Mouse (Mus musculus) retina, postnatal 7 days (tissue): ENCODE measurements around the gene Sesn1.

ENCODE experiments used
- DNase-seq: peaks from one replicate; pipeline ENCODE4 v3.0.0-alpha.2; 2012; ENCODE audit warnings: low read depth, low spot score

Gene Sesn1

DNA sequence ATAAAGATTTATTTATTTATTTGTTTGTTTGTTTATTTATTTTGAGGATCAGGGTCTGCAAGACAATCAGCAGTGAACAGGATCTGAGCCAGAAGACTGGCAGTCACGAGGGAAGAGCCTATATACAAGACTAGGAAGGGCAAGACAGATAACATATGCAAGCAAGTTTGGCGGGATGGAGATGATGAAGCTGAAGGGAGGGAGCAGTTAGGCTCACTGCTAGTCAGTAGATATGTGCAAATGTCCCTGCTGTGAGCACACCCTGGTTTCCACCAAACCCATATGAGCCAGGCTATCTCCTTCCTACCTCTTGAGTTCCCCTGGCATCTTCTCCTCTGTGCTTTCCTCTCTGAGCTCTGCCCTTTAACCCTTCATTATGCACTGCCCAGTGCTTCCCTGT, 61.8 kb downstream of the Sesn1 start:
- DNase-seq = no peak

- no peak for DNase-seq
These were observed 65.9 kb downstream of the Sesn1 start for GRCm38 (mm10) chr10:41875624-41876023.

DNA sequence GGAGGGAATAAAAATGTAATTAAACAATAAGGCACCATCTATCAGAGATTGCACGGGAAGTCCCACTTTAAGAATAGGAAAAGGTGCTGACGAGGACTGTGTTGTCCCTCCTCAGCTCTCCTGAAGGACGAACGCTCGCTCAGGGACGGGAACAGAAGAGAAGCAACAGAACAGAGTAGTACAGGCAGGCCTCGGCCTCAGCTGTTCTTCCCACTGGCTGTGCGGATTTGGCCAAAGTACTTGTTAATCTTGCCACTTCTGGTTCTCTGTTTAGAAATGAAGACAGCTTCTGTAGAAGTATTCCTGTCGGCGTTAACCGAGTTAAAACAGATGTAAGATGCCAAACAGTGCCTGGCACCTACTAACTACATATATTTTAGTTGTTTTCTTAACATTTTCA, 68.6 kb downstream of the Sesn1 start:
- no peak for DNase-seq

- DNase-seq = no peak
These were observed 69.9 kb downstream of the Sesn1 start for GRCm38 (mm10) chr10:41879675-41880074.

GRCm38 (mm10) chr10:41880206-41880605, 70.5 kb downstream of the Sesn1 start:
- no peak for DNase-seq

DNA sequence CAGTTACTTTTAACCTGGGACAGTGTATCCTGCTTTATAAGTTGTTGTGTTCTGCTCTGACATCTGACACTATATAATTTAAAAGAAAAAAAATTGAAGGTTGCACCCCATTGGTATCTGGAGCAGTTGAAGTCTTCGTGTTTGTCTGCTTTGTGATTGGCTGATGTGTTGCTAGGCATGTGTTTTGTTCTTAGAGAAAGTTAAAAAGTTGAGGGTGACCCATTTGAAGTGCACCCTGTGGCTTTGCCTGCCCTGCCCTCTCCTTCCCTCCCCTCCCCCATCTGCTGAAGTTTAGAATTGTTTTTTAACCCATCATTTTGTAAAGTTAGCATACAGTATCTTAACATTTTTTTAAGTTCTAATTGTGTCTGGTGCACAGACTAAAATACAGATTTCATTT, 71.0 kb downstream of the Sesn1 start:
- DNase-seq = no peak

GRCm38 (mm10) chr10:41881438-41881837, 71.7 kb downstream of the Sesn1 start:
- no peak for DNase-seq

DNA sequence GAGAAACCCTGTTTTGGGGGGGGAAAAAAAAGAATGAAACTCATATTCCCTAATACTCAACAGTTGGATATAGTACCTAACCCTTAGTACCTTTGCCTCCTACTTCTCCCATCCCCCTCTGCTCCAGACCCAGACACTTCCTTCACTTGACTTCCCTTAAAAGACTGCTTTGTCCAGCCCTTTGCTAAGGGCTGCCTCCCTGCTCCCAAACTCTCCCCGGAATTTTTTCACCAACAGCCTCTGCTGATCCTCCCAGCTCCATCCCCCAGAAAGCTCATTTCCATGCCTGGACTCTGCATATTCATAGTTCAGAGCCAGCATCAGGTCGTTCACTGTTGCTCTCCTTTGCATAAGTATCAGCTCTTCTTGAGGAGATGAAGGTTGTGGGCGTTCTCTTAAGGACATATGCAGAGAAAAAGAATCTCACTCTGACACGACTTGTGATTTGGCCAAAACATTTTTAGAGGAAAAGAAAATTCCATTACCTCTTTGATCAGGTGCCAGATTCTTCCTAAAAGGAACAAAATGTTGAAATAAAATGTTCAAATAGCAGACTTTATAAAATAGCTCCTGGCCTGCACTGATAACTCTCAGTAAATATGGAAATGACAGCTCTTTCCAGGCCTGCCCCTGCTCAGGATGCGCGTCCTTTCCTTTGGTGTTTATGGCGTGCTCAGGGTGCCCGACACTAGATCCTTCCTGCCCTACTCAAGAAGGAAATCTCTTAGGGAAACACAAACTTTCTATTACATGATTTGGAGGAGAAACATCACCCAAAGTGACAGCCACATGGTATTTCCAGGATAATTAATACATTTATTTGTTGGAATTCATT, 74.2 kb downstream of the Sesn1 start:
- DNase-seq = no peak

GRCm38 (mm10) chr10:41887080-41887821, 77.5 kb downstream of the Sesn1 start:
- DNase-seq = peak; percentile 89

DNA sequence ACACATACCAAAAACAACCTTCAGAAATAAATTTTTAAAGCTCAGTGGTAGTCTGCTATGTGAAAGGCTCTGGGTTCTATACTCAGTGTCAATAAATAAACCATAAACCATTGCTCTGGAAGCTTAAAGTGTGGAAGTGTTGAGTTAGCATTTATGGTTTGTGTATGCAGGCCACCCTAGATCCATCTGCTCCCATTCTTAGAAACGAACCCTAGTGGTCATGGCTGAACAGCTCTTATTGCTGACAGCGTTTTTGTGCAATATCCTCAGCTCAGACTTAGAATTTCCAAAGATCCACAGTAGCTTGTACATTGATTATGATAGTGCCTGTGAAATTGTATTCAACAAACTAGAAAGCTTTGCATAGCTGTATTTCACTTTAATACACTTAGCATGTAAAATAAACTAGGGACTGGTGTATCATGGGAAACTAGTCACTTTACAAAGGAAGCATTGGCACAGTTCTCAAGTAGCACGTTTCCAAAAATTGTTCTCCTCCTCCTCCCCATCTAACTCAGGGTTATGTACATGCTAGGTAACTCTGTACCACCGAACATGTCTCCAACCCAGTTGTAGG, 78.7 kb downstream of the Sesn1 start:
- no peak for DNase-seq

DNA sequence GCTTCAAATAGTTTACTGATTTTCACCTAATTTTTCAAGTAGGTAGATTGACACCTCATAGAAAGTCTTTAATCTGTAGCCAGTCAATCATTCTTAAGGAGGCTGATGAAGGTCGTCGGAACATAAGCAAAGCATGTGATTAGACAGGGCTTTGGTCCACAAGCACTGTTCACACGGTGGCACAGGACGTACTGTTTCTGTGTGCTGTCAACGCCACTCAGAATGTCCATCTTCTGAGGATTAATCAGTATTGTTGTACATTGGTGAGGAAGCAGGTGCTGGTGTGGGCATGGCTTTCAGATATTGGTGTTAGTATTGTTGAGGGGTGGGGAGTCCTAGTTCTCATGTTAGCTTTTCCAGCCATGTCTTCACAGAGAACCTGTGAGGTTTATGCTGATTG, 79.8 kb downstream of the Sesn1 start:
- no peak for DNase-seq

GRCm38 (mm10) chr10:41890537-41890936, 80.8 kb downstream of the Sesn1 start:
- DNase-seq = no peak

DNA sequence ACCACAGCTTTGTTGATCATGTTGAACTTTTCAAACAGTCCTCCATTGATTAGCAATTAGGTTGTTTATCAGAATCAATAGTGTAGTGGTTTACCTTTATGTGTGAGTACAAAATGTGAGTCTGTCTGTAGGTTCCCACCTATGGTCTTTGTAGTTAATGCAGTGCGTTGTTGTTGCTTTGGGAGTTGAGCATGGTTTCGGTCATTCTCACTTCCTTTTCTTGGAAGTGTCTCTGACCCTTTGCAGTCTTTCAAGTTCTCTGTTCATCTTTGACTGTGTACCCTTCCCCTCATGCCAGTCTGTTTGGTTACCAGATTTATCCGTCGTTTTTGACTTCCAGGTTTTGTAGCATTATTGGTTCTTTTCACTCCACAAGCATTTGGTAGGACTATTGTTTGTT, 81.6 kb downstream of the Sesn1 start:
- DNase-seq = no peak

GRCm38 (mm10) chr10:41893433-41894411, 84.0 kb downstream of the Sesn1 start:
- no peak for DNase-seq

GRCm38 (mm10) chr10:41896425-41896824, 86.7 kb downstream of the Sesn1 start:
- no peak for DNase-seq

GRCm38 (mm10) chr10:41896865-41897264, 87.1 kb downstream of the Sesn1 start:
- no peak for DNase-seq

DNA sequence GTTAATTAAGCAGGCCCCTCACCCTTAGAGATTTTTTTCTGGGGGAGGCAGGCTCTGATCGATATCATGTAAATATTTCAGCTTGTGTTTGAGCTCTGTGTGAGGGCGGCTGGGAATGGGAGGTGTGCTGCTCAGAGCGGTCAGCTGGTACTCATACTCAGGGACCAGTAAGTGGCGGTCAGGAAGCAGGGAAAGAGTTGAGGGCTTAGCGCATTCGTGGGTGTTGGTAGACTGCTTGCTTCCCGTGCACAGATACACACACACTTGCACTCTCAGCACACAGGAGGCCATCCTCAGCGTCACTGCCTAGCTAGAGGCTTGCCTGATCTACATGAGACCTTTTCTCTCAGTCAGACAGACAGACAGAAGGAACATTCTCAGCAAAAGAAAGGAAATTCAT, 91.7 kb downstream of the Sesn1 start:
- no peak for DNase-seq

DNA sequence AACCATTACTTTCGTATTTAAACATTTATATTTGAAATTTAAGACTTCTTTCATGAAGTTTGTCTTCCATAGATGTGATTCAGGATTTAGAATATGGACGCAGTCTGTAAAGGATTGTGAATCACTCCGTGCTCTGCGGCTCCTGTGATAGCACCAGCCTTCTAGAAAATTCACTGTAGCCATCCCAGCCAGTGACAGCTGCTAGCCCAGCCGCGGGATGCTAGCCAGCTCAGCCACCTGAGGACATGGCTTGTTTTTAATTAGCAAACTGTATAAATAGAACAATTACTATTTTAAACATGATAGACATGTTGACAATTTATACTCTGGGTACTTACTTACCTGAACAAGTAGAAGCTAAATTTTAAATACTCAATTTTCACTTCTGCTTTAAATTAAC, 92.1 kb downstream of the Sesn1 start:
- no peak for DNase-seq

DNA sequence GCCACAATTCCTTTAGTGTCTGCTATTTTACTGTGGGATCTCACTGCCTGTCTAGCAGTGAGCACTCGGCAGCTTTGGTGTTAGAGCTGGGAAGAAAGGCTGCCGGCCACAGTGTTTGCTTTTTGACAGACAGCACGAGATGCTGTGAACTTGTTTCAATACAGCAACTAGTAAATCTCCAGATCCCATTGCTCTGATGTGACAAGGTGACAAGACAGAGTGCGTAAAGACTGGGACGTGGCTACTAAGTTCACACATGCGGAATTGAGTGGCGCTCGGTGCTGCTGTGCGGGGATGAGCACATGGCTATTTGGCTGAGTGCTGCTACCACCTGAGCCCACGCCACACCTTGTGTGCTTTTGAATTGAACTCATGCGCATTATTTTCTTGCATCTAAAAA, 97.7 kb downstream of the Sesn1 start:
- DNase-seq = no peak

DNA sequence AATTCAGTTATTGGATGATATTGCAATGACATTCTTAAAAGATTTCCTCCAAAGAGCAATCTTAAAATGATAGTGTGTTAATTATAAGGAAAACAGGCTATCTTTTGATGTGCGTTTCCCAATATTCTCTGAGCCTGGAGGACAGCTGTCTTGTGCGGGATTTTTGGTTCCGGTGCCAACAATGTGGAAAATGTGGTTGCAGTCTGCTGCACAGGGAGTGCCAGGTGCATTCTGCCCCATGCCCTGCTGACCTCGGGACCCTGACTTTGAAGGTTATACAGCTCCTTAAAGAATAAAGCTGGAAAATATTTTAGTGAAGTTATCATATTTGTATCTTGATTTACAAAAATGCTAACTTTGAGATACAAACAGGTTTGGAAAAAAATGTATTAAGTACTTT, 98.2 kb downstream of the Sesn1 start:
- DNase-seq = no peak

- DNase-seq = no peak
These were observed 99.2 kb downstream of the Sesn1 start for GRCm38 (mm10) chr10:41908899-41909298.
